Mouse (Mus musculus) MEL (cell line): ENCODE measurements around the gene Rnf186.

Experiments
- CTCF ChIP-seq, 3 experiments: IDR thresholded peaks in 2 of 3; conservative IDR thresholded peaks in 1 of 3; 2 replicates each; pipeline ENCODE4 v1.5.1; 2011 to 2012; ENCODE audit warnings: low read length in 3 of 3, low read depth in 2 of 3, mild to moderate bottlenecking in 2 of 3, improper control_type of control experiment in 1 of 3, inconsistent platforms in 1 of 3, mixed read lengths in 1 of 3, moderate library complexity in 1 of 3; ENCODE audit not compliant: control insufficient read depth in 1 of 3, insufficient read depth in 1 of 3, poor library complexity in 1 of 3, severe bottlenecking in 1 of 3
- EP300 ChIP-seq, 2 experiments: IDR thresholded peaks; 2 replicates each; pipeline ENCODE4 v1.6.1; 2011; ENCODE audit warnings: improper control_type of control experiment in 2 of 2, low read length in 2 of 2, low read depth in 1 of 2, mild to moderate bottlenecking in 1 of 2
- MAX ChIP-seq: IDR thresholded peaks from 2 replicates; pipeline ENCODE4 v1.6.1; 2011; ENCODE audit warnings: low read length, improper control_type of control experiment
- POLR2A ChIP-seq, 2 experiments: IDR thresholded peaks; 2 replicates each; pipeline ENCODE4 v1.6.1; 2011 to 2012; ENCODE audit warnings: low read length in 2 of 2, mild to moderate bottlenecking in 2 of 2, control low read depth in 1 of 2, improper control_type of control experiment in 1 of 2, low read depth in 1 of 2, moderate library complexity in 1 of 2; ENCODE audit not compliant: control insufficient read depth in 1 of 2, insufficient read depth in 1 of 2, poor library complexity in 1 of 2
- SMC3 ChIP-seq: IDR thresholded peaks from 2 replicates; pipeline ENCODE4 v1.6.1; 2011; ENCODE audit warnings: low read depth, low read length, improper control_type of control experiment
- USF2 ChIP-seq, 2 experiments: IDR thresholded peaks; 2 replicates each; pipeline ENCODE4 v1.6.1; 2011 to 2012; ENCODE audit warnings: improper control_type of control experiment in 2 of 2, low read length in 2 of 2, borderline replicate concordance in 1 of 2, inconsistent platforms in 1 of 2, low read depth in 1 of 2, mild to moderate bottlenecking in 1 of 2; ENCODE audit not compliant: insufficient read depth in 1 of 2

GRCm38 (mm10) chr4:138984744-138985143, 17.8 kb downstream of the Rnf186 start:
- TF ChIP-seq MAX (no peak), CTCF (IDR thresholded peaks at IDR 0.05 in 2 of 3, conservative IDR thresholded peaks at IDR 0.05 in 1 of 3; ENCODE audit: control insufficient read depth in 1 of 3, insufficient read depth in 1 of 3, low read depth in 2 of 3, low read length in 3 of 3, poor library complexity in 1 of 3, severe bottlenecking in 1 of 3) (peak; percentile 36 to 51 (median 37); a peak in 4 of 6 replicates), SMC3 (0 out of 2 replicates have a peak, but pooled peaks have one; percentile 13), USF2 (IDR thresholded peaks at IDR 0.05; ENCODE audit: borderline replicate concordance in 1 of 2, insufficient read depth in 1 of 2, low read depth in 1 of 2, low read length in 2 of 2) (no peak), POLR2A (IDR thresholded peaks at IDR 0.05; ENCODE audit: control insufficient read depth in 1 of 2, insufficient read depth in 1 of 2, low read depth in 1 of 2, low read length in 2 of 2, poor library complexity in 1 of 2) (no peak), EP300 (IDR thresholded peaks at IDR 0.05; ENCODE audit: low read depth in 1 of 2, low read length in 2 of 2) (no peak)
